ENCODE assay signal across 15 mouse cellular contexts in the genomic region with DNA sequence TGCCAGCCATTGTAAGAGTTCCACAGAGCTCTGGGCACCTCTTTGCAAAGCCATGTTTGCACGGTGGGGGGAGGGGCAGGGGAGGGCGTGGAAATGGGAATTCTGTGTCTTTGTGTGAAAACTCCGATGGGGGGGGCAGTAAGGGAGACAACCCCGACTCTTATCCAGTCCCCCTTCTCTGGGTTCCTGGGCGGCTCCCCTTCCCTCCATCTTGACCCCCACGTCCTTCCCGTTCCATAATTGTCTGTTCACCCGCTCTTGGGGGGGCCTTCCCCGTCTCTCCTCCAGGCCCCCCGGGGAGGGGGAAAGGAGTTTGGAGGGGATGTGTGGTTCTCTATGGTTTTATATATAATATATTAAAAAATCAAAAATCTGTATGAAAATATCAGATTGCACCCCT. TPM values are rescaled to one million over a fixed set of nuclear protein-coding genes. Genes with fewer than 3 reads are reported as not detected.
DNase-seq lines count a peak whose midpoint lies in the region; ATAC-seq and TF ChIP-seq lines count a peak whose summit lies in the region.
"Had no signal": no experiment of that assay in that cellular context is flagged by ENCODE, and none has a peak within 500 bp of the region (broad histone marks: within the 10 kb centered on the region; RNA-seq: fewer than 3 reads in every experiment).

No protein-coding gene starts in this region.

- no peak for ATAC-seq in hindbrain, embryonic 11.5 days (ENCODE audit: low FRiP score)
- ATAC-seq in limb, embryonic 13.5 days (ENCODE audit: low FRiP score, low read depth): no peak
- no peak for ATAC-seq in kidney, embryonic 14.5 days (ENCODE audit: low FRiP score, low TSS enrichment)
- ATAC-seq: activated CD4-positive, CD25-positive, alpha-beta regulatory T cell, adult 4 months had no signal

- DNase-seq in hindbrain, embryonic 10.5 days (ENCODE audit: low spot score): no peak
- no peak for DNase-seq in hindbrain, embryonic 11.5 days (ENCODE audit: low spot score)
- DNase-seq in ES-E14 (ENCODE audit: low read depth, low spot score): no peak
- no peak for DNase-seq in left cerebral cortex, adult 11 months (ENCODE audit: low spot score)
- DNase-seq: kidney, postnatal 36 days; left cerebral cortex, postnatal 4 days; spleen, adult 18-20 months; thymus, postnatal 14 days had no signal

- peaks cover 34% of the 10 kb centered on the region for H3K27me3 ChIP-seq in hindbrain, embryonic 10.5 days (ENCODE audit: insufficient read depth, poor library complexity, severe bottlenecking)
- no peaks in the 10 kb centered on the region; the same call in 1 of the 2 replicates for H3K27me3 ChIP-seq in hindbrain, embryonic 11.5 days (ENCODE audit: control insufficient read depth, insufficient read depth, low read length)
- H3K27me3 ChIP-seq in E14TG2a.4 (ENCODE audit: insufficient read depth, low read length): peaks cover 19% of the 10 kb centered on the region
- H3K27me3 ChIP-seq in limb, embryonic 13.5 days: peaks cover 38% of the 10 kb centered on the region
- H3K27me3 ChIP-seq in kidney, embryonic 14.5 days (ENCODE audit: control insufficient read depth, insufficient read depth, low read length): peaks cover 11% of the 10 kb centered on the region; the same call in 1 of the 2 replicates
- H3K27me3 ChIP-seq: hindbrain, embryonic 15.5 days had no signal

- in situ Hi-C loops in ES-E14 (cut with MboI; ENCODE audit: low sequenced_read_pairs in 2 of 2, unreplicated experiment in 2 of 2): loop anchor here in 1 of 2 experiments (25.0 kb wide), 1 partner anchor 92 kb away; no protein-coding TSS in a partner anchor

- peaks cover 64% of the 10 kb centered on the region for H3K4me1 ChIP-seq in hindbrain, embryonic 10.5 days (replicated peaks)
- H3K4me1 ChIP-seq in hindbrain, embryonic 11.5 days (replicated peaks; ENCODE audit: control insufficient read depth, insufficient read depth, low read length): peaks cover 6% of the 10 kb centered on the region
- H3K4me1 ChIP-seq in E14TG2a.4 (replicated peaks; ENCODE audit: low read depth, low read length) (peaks cover 86% of the 10 kb centered on the region), ES-E14 (ENCODE audit: control insufficient read depth in 2 of 2, insufficient read depth in 2 of 2, low read length in 2 of 2, poor library complexity in 1 of 2) (peaks cover 3 to 28% of the 10 kb centered on the region in 2 experiments; a peak in 3 of 4 replicates)
- peaks cover 48% of the 10 kb centered on the region for H3K4me1 ChIP-seq in limb, embryonic 13.5 days
- peaks cover 27% of the 10 kb centered on the region for H3K4me1 ChIP-seq in kidney, embryonic 14.5 days (ENCODE audit: control insufficient read depth, insufficient read depth, low read length)

- H3K36me3 ChIP-seq in hindbrain, embryonic 10.5 days: peaks cover 46% of the 10 kb centered on the region
- no peaks in the 10 kb centered on the region; the same call in 1 of the 2 replicates for H3K36me3 ChIP-seq in hindbrain, embryonic 11.5 days (ENCODE audit: control insufficient read depth, insufficient read depth, low read length)
- H3K36me3 ChIP-seq in E14TG2a.4 (ENCODE audit: insufficient read depth, low read length) (peaks cover 6% of the 10 kb centered on the region; the same call in 1 of the 2 replicates), ES-E14 (ENCODE audit: control insufficient read depth, insufficient read depth, low read length, poor library complexity, severe bottlenecking) (no peaks in the 10 kb centered on the region)
- H3K36me3 ChIP-seq in limb, embryonic 13.5 days: peaks cover 3% of the 10 kb centered on the region; the same call in 1 of the 2 replicates
- no peaks in the 10 kb centered on the region for H3K36me3 ChIP-seq in kidney, embryonic 14.5 days (ENCODE audit: control insufficient read depth, insufficient read depth, low read length)

- no peak overlapping the region for H3K4me3 ChIP-seq in hindbrain, embryonic 10.5 days
- H3K4me3 ChIP-seq in hindbrain, embryonic 11.5 days (ENCODE audit: low read depth, low read length): no peak overlapping the region
- H3K4me3 ChIP-seq in E14TG2a.4 (replicated peaks; ENCODE audit: low read length) (peak overlapping the region; percentile 92), ES-E14 (ENCODE audit: insufficient read depth in 1 of 2, low read depth in 1 of 2, low read length in 2 of 2, poor library complexity in 1 of 2, severe bottlenecking in 1 of 2) (no peak overlapping the region)
- H3K4me3 ChIP-seq in limb, embryonic 13.5 days: no peak overlapping the region
- H3K4me3 ChIP-seq in kidney, embryonic 14.5 days (ENCODE audit: low read length): no peak overlapping the region
- H3K4me3 ChIP-seq: hindbrain, embryonic 15.5 days had no signal

- 27% methylated on average over 10 of the region's 10 CpGs for WGBS in hindbrain, embryonic 10.5 days
- WGBS in hindbrain, embryonic 11.5 days: 21% methylated on average over 10 of the region's 10 CpGs
- 11% methylated on average over 10 of the region's 10 CpGs for WGBS in limb, embryonic 13.5 days
- 26% methylated on average over 10 of the region's 10 CpGs for WGBS in kidney, embryonic 14.5 days

- no peak overlapping the region for H3K4me2 ChIP-seq in hindbrain, embryonic 11.5 days (replicated peaks; ENCODE audit: low read depth, low read length)
- H3K4me2 ChIP-seq in limb, embryonic 13.5 days (replicated peaks): peak overlapping the region; percentile 36
- H3K4me2 ChIP-seq in kidney, embryonic 14.5 days (replicated peaks; ENCODE audit: low read depth, low read length): no peak overlapping the region
- H3K4me2 ChIP-seq: hindbrain, embryonic 15.5 days had no signal

- H3K9me3 ChIP-seq in hindbrain, embryonic 10.5 days: peaks cover 8% of the 10 kb centered on the region; the same call in 1 of the 2 replicates
- H3K9me3 ChIP-seq in hindbrain, embryonic 11.5 days (ENCODE audit: control insufficient read depth, low read length): no peaks in the 10 kb centered on the region
- H3K9me3 ChIP-seq in E14TG2a.4 (ENCODE audit: low read length): no peaks in the 10 kb centered on the region
- H3K9me3 ChIP-seq in ES-E14 (ENCODE audit: control insufficient read depth, insufficient read depth, low read depth, low read length): no peaks in the 10 kb centered on the region
- no peaks in the 10 kb centered on the region for H3K9me3 ChIP-seq in limb, embryonic 13.5 days
- H3K9me3 ChIP-seq in kidney, embryonic 14.5 days (ENCODE audit: control insufficient read depth, low read length): 0 out of 2 replicates have a peak, but pooled peaks cover 3% of the 10 kb centered on the region
- H3K9me3 ChIP-seq: hindbrain, embryonic 15.5 days had no signal

- no peak overlapping the region for H3K9ac ChIP-seq in hindbrain, embryonic 11.5 days (ENCODE audit: low read depth, low read length)
- H3K9ac ChIP-seq in ES-E14 (ENCODE audit: insufficient read depth, low read depth, low read length, poor library complexity, severe bottlenecking): no peak overlapping the region
- H3K9ac ChIP-seq in limb, embryonic 13.5 days: no peak overlapping the region
- no peak overlapping the region for H3K9ac ChIP-seq in kidney, embryonic 14.5 days (ENCODE audit: low read depth, low read length)
- H3K9ac ChIP-seq: hindbrain, embryonic 15.5 days had no signal

- H3K27ac ChIP-seq in hindbrain, embryonic 10.5 days: 0 out of 2 replicates have a peak overlapping the region, but pooled peaks have one; percentile 20
- H3K27ac ChIP-seq in hindbrain, embryonic 11.5 days (ENCODE audit: low read depth, low read length): no peak overlapping the region
- H3K27ac ChIP-seq in ES-E14 (ENCODE audit: insufficient read depth, low read depth, low read length, poor library complexity, severe bottlenecking): peak overlapping the region; percentile 38; the same call in 1 of the 2 replicates
- H3K27ac ChIP-seq in limb, embryonic 13.5 days: no peak overlapping the region
- H3K27ac ChIP-seq in kidney, embryonic 14.5 days (ENCODE audit: low read depth, low read length): no peak overlapping the region

- TF ChIP-seq CTCF in E14TG2a.4 (conservative IDR thresholded peaks at IDR 0.05; ENCODE audit: low read length): no peak

RNA-seq across cellular contexts. Expression of a gene that starts 2.8 kb away (rescaled TPM):
- 109 and 150 TPM in 2 replicates for polyA plus RNA-seq in hindbrain, embryonic 10.5 days (2016; fragmentation: Nextera tagmentation; extraction: Ambion mirVana)
- polyA plus RNA-seq in hindbrain, embryonic 11.5 days (2014; fragmentation: Nextera tagmentation; extraction: Ambion mirVana): 82.4 and 87.7 TPM in 2 replicates
- 94.1 and 114 TPM in 2 replicates for total RNA-seq in ES-E14 (2012; rRNA removed)
- polyA plus RNA-seq in limb, embryonic 13.5 days (2015; fragmentation: Nextera tagmentation; extraction: Ambion mirVana): 64.2 and 68.3 TPM in 2 replicates
- 54.5 and 70.3 TPM in 2 replicates for polyA plus RNA-seq in kidney, embryonic 14.5 days (2014; fragmentation: Nextera tagmentation; extraction: Ambion mirVana)
- polyA plus RNA-seq: activated CD4-positive, CD25-positive, alpha-beta regulatory T cell, adult 4 months had no signal

RNA-seq across cellular contexts. Expression of a gene that starts 8.3 kb away (rescaled TPM):
- 1.1 TPM in 2 replicates for polyA plus RNA-seq in hindbrain, embryonic 10.5 days (2016; fragmentation: Nextera tagmentation; extraction: Ambion mirVana)
- 0.59 and 0.90 TPM in 2 replicates for polyA plus RNA-seq in hindbrain, embryonic 11.5 days (2014; fragmentation: Nextera tagmentation; extraction: Ambion mirVana)
- 1.2 and 1.6 TPM in 2 replicates for total RNA-seq in ES-E14 (2012; rRNA removed)
- polyA plus RNA-seq in limb, embryonic 13.5 days (2015; fragmentation: Nextera tagmentation; extraction: Ambion mirVana): 0.42 and 0.66 TPM in 2 replicates
- 0.17 and 0.61 TPM in 2 replicates for polyA plus RNA-seq in kidney, embryonic 14.5 days (2014; fragmentation: Nextera tagmentation; extraction: Ambion mirVana)
- total RNA-seq: common myeloid progenitor, adult 5-6 weeks; gastrocnemius, adult 18-20 months; left cerebral cortex, postnatal 4 days had no signal

RNA-seq across cellular contexts. Expression of a gene that starts 22.2 kb away (rescaled TPM):
- 12.1 and 38.6 TPM in 2 replicates for polyA plus RNA-seq in hindbrain, embryonic 10.5 days (2016; fragmentation: Nextera tagmentation; extraction: Ambion mirVana)
- 8.8 and 12.6 TPM in 2 replicates for polyA plus RNA-seq in hindbrain, embryonic 11.5 days (2014; fragmentation: Nextera tagmentation; extraction: Ambion mirVana)
- total RNA-seq in ES-E14 (2012; rRNA removed): 10.8 and 21.4 TPM in 2 replicates
- 6.3 and 6.5 TPM in 2 replicates for polyA plus RNA-seq in limb, embryonic 13.5 days (2015; fragmentation: Nextera tagmentation; extraction: Ambion mirVana)
- 1.5 and 5.9 TPM in 2 replicates for polyA plus RNA-seq in kidney, embryonic 14.5 days (2014; fragmentation: Nextera tagmentation; extraction: Ambion mirVana)
- total RNA-seq: common myeloid progenitor, adult 5-6 weeks had no signal
- polyA plus RNA-seq: activated CD4-positive, CD25-positive, alpha-beta regulatory T cell, adult 4 months had no signal

RNA-seq across cellular contexts. Expression of a gene that starts 26.5 kb away (rescaled TPM):
- polyA plus RNA-seq in hindbrain, embryonic 10.5 days (2016; fragmentation: Nextera tagmentation; extraction: Ambion mirVana): 10.7 and 14.9 TPM in 2 replicates
- 12.8 and 14.2 TPM in 2 replicates for polyA plus RNA-seq in hindbrain, embryonic 11.5 days (2014; fragmentation: Nextera tagmentation; extraction: Ambion mirVana)
- total RNA-seq in ES-E14 (2012; rRNA removed): 6.2 and 6.4 TPM in 2 replicates
- polyA plus RNA-seq in limb, embryonic 13.5 days (2015; fragmentation: Nextera tagmentation; extraction: Ambion mirVana): 6.8 and 8.1 TPM in 2 replicates
- polyA plus RNA-seq in kidney, embryonic 14.5 days (2014; fragmentation: Nextera tagmentation; extraction: Ambion mirVana): 5.0 and 9.5 TPM in 2 replicates

RNA-seq across cellular contexts. Expression of a gene that starts 41.7 kb away (rescaled TPM):
- 0.77 and 1.9 TPM in 2 replicates for polyA plus RNA-seq in hindbrain, embryonic 10.5 days (2016; fragmentation: Nextera tagmentation; extraction: Ambion mirVana)
- 1.7 and 2.1 TPM in 2 replicates for polyA plus RNA-seq in hindbrain, embryonic 11.5 days (2014; fragmentation: Nextera tagmentation; extraction: Ambion mirVana)
- total RNA-seq in ES-E14 (2012; rRNA removed): 99.5 and 118 TPM in 2 replicates
- polyA plus RNA-seq in limb, embryonic 13.5 days (2015; fragmentation: Nextera tagmentation; extraction: Ambion mirVana): 3.3 and 3.5 TPM in 2 replicates
- 14.1 TPM in 2 replicates for polyA plus RNA-seq in kidney, embryonic 14.5 days (2014; fragmentation: Nextera tagmentation; extraction: Ambion mirVana)

Comparison
In these comparisons a context has a peak if more than half of its experiments do, and no peak if none do; other contexts are left out.
1. H3K27ac ChIP-seq: peak in hindbrain, embryonic 10.5 days (single experiment) and ES-E14 (single experiment); none in hindbrain, embryonic 11.5 days (single experiment), limb, embryonic 13.5 days (single experiment) and kidney, embryonic 14.5 days (single experiment).